Mouse (Mus musculus) embryonic fibroblast, embryonic 13.5 days (primary cell): Measurements from ENCODE around the gene Mmaa.

Source experiments
- CTCF ChIP-seq: IDR thresholded peaks from 2 replicates; pipeline ENCODE4 v1.5.1; 2011; ENCODE audit warnings: mild to moderate bottlenecking, control low read depth, low read length, moderate library complexity, borderline replicate concordance; ENCODE audit not compliant: insufficient read depth
- POLR2A ChIP-seq: IDR thresholded peaks from 2 replicates; pipeline ENCODE4 v1.6.1; 2011; ENCODE audit warnings: low read depth, mild to moderate bottlenecking, control low read depth, low read length, moderate library complexity

DNA sequence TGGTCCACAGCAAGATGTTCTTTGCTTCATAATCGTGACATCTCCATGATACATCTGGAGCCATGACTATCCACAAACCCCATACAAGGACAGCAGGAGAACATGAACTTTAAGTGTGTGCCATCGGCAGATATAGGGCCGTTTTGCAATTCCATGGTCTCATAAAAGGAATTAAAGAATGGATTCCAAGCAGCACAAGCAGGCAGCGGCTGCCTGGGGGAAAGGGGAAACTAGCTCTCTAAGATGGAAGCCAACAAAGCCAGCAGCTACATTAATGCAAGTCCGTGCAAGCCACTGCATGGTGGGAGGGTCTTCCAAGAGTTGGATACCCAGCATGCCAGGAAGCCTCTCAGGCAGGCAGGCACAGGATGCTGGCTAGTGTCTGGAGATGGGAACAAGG is 30.2 kb upstream of the Mmaa start:
- no peak for TF ChIP-seq POLR2A
- no peak for TF ChIP-seq CTCF
